Mouse (Mus musculus) layer of hippocampus, adult 2 months (tissue): Measurements from ENCODE around the gene Angptl6. TPM values are rescaled to one million over a fixed set of nuclear protein-coding genes. Genes with fewer than 3 reads are reported as not detected.

Experiments used
- DNase-seq, 2 experiments: peaks; one replicate each; pipeline ENCODE4 v3.0.0; 2022; ENCODE audit warnings: low spot score in 2 of 2
- H3K27ac ChIP-seq: fragments of 200-600 bp; 2 replicates; pipeline ENCODE4 v1.8.1; 2022
- H3K4me3 ChIP-seq: fragments of 200-600 bp; 2 replicates; pipeline ENCODE4 v1.8.1; 2022; ENCODE audit warnings: mild to moderate bottlenecking
- CTCF ChIP-seq: fragments of 200-600 bp; conservative IDR thresholded peaks from 2 replicates; pipeline ENCODE4 v1.8.1; 2022; ENCODE audit warnings: antibody characterized with exemption, mild to moderate bottlenecking, moderate library complexity
- long read RNA-seq, 2 experiments: library from polyadenylated mRNA; stranded (forward); transcript quantifications; one replicate each; pipeline ENCODE4 v2.0.0; 2021; ENCODE audit warnings: borderline mapping rate in 2 of 2
- total RNA-seq, 2 experiments: library from RNA; stranded (reverse); gene quantifications; 2 replicates each; pipeline ENCODE4 v1.2.3; 2021

Gene Angptl6
- total RNA-seq: 10 to 100 TPM in 1 of 2 experiments, 1 to 10 TPM in 1; 8.9 to 10.3 TPM
- long read RNA-seq, experiment 1, partial matches to known transcripts: 11 of 13 reads
- long read RNA-seq, experiment 1, other reads (novel, unspliced or antisense): 2 of 13 reads
- long read RNA-seq, experiment 2, partial matches to known transcripts: 14 of 19 reads
- long read RNA-seq, experiment 2, other reads (novel, unspliced or antisense): 5 of 19 reads

GRCm38 (mm10) chr9:20879097-20879792, at the start of gene Angptl6:
Gene Angptl6 (minus strand): TSS chr9:20879727.
- H3K4me3 ChIP-seq: peak within 1 kb of the TSS; percentile 72
- no peak for TF ChIP-seq CTCF
- DNase-seq: no peak
- H3K27ac ChIP-seq: peak within 1 kb of the TSS; percentile 99

- Histone ChIP-seq H3K27ac (no peak overlapping the region), H3K4me3 (no peak overlapping the region)
- TF ChIP-seq CTCF: no peak
- DNase-seq: no peak
Observed at GRCm38 (mm10) chr9:20923258-20923657, 43.7 kb upstream of the Angptl6 start.

DNA sequence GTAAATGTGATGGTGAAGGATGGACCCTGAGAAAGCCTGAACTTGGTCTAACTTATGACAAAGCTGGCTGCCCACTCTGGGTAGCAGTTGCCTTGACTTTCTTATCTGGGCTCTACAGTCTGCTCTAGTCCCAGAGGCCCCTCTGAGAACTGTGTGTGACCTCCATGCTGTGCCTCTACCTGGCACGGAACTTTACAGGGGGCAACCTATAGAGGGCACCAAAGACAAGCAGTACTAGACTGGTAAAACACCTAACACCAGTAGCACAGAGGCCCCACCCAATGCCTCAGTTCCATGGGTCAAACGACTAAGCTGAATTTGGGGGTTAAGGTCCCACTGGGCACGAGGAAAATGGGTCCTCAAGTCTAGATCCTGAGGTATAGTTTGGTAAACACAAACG, 36.6 kb upstream of the Angptl6 start:
- no peak for DNase-seq
- Histone ChIP-seq H3K27ac (no peak overlapping the region), H3K4me3 (no peak overlapping the region)
- TF ChIP-seq CTCF: peak; percentile 69

DNA sequence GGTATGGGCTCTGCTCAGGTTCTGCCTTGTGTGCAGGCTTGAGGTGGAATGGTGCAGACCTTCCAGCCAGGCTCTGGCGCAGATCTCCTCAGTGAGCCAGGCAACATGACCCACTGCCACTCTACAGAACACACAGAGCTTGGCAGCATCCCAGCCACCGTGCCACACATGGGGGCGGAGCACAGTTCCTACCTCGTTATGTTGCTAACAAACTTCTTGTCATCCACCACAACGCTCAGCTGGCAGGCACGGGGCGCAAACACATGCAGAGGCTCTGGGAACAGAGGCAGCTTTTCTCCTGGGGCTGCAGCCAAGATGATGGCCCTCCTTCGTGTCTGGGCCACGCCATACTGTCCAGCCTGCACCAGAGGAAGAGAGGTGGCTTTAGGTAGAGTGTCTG, 30.4 kb upstream of the Angptl6 start:
- H3K4me3 ChIP-seq: no peak overlapping the region
- H3K27ac ChIP-seq: no peak overlapping the region; the same call in 1 of the 2 replicates
- DNase-seq: peak in 1 of 2 experiments; percentile 44
- TF ChIP-seq CTCF: no peak

DNA sequence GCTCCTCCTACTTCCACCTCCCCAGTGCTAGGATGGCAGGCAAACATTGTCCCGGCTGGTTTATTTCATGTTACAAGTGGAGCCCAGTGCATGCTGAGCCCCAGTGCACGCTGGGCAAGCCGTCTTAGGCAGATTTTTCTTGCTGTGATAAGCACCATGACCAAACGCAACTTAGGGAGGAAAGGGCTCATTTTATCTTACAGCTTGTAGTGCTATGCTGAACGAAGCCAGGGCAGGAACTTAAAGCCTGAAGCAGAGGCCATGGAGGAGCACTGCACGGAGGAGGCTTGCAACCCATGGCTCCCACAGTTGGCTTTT, 22.6 kb upstream of the Angptl6 start:
- TF ChIP-seq CTCF: no peak
- DNase-seq: no peak
- Histone ChIP-seq H3K4me3 (no peak overlapping the region), H3K27ac (no peak overlapping the region)

GRCm38 (mm10) chr9:20901466-20902173, 22.1 kb upstream of the Angptl6 start:
- no peak overlapping the region for H3K4me3 ChIP-seq
- no peak overlapping the region for H3K27ac ChIP-seq
- DNase-seq: peak in 1 of 2 experiments; percentile 49
- peak; percentile 82 for TF ChIP-seq CTCF

GRCm38 (mm10) chr9:20898511-20899073, 19.1 kb upstream of the Angptl6 start, which contains the start of gene Eif3g:
Gene Eif3g (minus strand): TSS chr9:20898623.
- TF ChIP-seq CTCF: peak; percentile 96
- H3K27ac ChIP-seq: peak within 1 kb of the TSS; percentile 85
- DNase-seq: peak; percentile 78 to 87
- H3K4me3 ChIP-seq: peak within 1 kb of the TSS; percentile 89

DNA sequence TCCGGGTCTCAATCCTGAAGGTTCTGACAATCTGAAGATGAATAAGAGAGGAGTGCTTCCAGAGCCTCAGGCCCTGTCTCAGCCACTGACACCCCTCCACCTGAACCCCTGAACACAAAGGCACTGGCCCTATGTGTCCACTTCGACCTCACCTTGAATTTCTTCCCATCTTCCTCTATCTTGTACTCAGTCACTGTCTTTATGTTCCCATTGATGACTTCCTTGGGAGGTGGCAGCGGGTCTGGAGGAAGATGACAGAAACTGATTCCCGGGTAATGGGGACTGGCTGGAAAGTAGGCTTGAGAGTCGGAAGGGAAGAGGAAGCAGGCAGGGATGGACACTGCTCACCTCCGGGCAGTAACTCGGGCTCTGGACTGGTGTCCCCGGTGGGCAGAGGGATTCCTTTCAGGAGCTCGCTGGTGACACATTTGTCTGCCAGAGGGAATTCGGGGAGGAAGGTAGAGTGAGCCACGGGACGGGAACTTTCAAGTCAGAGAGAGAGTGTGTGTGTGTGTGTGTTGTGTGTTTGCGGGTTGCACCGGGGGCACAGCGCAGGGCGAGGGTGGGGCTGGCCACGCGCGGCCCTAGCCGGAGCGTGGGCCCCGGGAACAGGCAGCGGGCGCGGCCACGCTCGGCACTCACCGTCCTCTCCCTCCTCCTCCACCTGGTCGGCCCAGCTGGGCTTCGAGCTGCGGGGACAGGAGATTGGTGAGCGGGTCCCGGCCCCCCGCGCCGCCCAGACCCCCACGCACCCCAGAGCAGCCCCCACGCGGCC, 18.4 kb upstream of the Angptl6 start:
- DNase-seq: no peak
- Histone ChIP-seq H3K27ac (peak overlapping the region; percentile 85), H3K4me3 (peak overlapping the region; percentile 89)
- TF ChIP-seq CTCF: no peak

DNA sequence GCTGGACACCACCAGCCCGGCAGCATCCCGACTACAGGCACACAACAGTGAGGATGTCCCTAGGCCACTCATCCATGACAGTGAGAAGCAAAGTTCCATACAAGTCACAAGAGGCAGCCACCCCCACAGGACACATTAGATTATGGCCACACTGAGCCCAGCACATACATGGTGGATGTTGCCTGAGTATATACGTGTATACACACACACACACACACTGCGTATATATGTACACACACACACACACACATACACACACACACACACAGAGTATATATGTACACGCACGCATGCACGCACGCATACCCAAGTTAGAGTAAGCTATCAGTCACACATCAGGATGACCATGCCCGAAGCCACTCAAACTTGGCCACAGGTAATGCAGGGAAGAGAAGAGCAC, 15.9 kb upstream of the Angptl6 start:
- TF ChIP-seq CTCF: no peak
- DNase-seq: no peak
- H3K4me3 ChIP-seq: no peak overlapping the region
- H3K27ac ChIP-seq: no peak overlapping the region

- no peak for DNase-seq
- no peak for TF ChIP-seq CTCF
- H3K4me3 ChIP-seq: no peak overlapping the region
- H3K27ac ChIP-seq: no peak overlapping the region
Observed at GRCm38 (mm10) chr9:20894629-20895028, 15.1 kb upstream of the Angptl6 start.

DNA sequence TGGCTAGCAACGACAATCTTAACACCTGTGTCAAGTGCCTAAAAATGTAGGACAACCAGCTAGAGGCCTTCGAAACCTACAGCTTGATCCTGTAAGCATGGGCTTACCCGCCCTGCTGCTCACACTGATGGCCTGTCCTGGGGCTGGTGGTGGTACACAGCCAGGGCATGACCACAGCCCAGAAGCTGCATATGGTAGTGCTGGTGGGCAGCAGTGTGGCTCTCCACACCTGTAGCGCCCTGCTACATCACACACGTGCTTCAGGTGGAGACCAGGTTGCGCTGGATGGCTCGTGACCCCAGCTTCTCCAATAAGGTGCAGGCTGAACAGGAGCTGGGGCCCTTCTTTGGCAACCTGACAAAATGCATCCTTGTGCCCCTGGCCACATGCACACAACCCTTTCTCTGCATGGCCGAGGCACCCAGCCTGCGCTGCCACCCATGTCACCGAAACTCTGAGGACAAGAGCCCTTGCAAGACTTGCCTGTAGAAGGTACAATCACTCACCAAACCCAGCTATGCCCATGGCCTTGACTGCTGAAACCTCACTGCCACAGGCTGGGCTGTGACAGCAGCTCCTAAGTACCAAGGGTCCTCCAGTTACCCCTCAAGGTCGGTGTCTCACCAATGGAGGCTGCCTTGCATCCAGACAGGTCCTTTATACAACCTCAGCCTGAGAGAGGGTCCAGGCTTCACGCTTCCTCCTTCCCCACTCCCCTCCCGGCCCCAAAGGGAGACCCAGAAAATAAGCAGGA, 14.2 kb upstream of the Angptl6 start:
- no peak overlapping the region for H3K27ac ChIP-seq
- DNase-seq: no peak
- no peak overlapping the region for H3K4me3 ChIP-seq
- TF ChIP-seq CTCF: no peak

GRCm38 (mm10) chr9:20893069-20893468, 13.5 kb upstream of the Angptl6 start:
- Histone ChIP-seq H3K4me3 (no peak overlapping the region), H3K27ac (no peak overlapping the region)
- TF ChIP-seq CTCF: no peak
- DNase-seq: no peak
